In the genomic region with DNA sequence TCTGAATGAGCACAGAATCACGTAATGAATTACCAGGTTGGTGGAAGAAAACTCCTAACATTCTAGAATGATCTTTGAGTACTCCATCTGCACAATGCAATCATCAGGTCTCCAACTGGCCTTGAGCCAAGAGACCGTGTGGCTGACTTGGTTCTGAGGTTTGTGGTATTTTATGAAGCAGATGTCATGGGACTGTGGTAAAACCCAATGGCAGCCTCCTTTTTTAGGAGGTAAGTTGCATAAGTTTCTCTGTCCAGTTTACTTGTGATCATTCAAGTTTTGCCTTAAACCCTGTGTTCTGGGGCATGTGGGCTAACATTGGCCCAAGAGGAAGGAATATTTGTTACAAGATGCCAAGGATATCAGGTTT, we compare ENCODE assay signal across 23 mouse cellular contexts. TPM values are rescaled to one million over a fixed set of nuclear protein-coding genes. Genes with fewer than 3 reads are reported as not detected.
DNase-seq lines count a peak whose midpoint lies in the region; ATAC-seq and TF ChIP-seq lines count a peak whose summit lies in the region.
"Had no signal": no experiment of that assay in that cellular context is flagged by ENCODE, and none has a peak within 500 bp of the region (broad histone marks: within the 10 kb centered on the region; RNA-seq: fewer than 3 reads in every experiment).

No protein-coding gene starts in this region.

- H3K4me1 ChIP-seq in kidney, adult 2 months (ENCODE audit: control insufficient read depth, insufficient read depth, low read length) = no peaks in the 10 kb centered on the region
- H3K4me1 ChIP-seq: heart, embryonic 15.5 days; hindbrain, embryonic 10.5 days; midbrain, embryonic 12.5 days had no signal

- TF ChIP-seq CTCF in left cerebral cortex, adult 2 months (IDR thresholded peaks at IDR 0.05) = no peak
- TF ChIP-seq CTCF in kidney, adult 2 months (conservative IDR thresholded peaks at IDR 0.05; ENCODE audit: insufficient read depth, insufficient read length, low read depth, low read length) = no peak

- TF ChIP-seq POLR2A in kidney, adult 2 months (IDR thresholded peaks at IDR 0.05; ENCODE audit: low read depth, low read length) = no peak

- intact Hi-C loops in left cerebral cortex, postnatal 4 days (cut with DNase I) = no loop called here
- intact Hi-C loops in left cerebral cortex, adult 2 months (cut with DNase I) = no loop called here

- DNase-seq in left cerebral cortex, postnatal 4 days = peak; percentile 24
- no peak for DNase-seq in left cerebral cortex, adult 2 months (ENCODE audit: extremely low spot score in 1 of 2, low spot score in 2 of 2)
- peak; percentile 10 for DNase-seq in splenic B cell, adult 2 months (ENCODE audit: low read depth, low spot score)
- no peak for DNase-seq in kidney, adult 2 months
- no peak for DNase-seq in embryo, embryonic 11 days
- DNase-seq: adrenal gland, adult 2 months; cerebellum, adult 9-10 months; gastrocnemius, postnatal 25 days; kidney, adult 18-20 months; kidney, postnatal 14 days; lung, adult 2 months; lung, postnatal 36 days had no signal

- WGBS in kidney, adult 2 months = 75% methylated on average over 2 of the region's 2 CpGs

- no peaks in the 10 kb centered on the region for H3K36me3 ChIP-seq in splenic B cell, adult 2 months (ENCODE audit: control insufficient read depth, insufficient read depth, low read length, poor library complexity, severe bottlenecking)
- no peaks in the 10 kb centered on the region for H3K36me3 ChIP-seq in kidney, adult 2 months (ENCODE audit: control insufficient read depth, insufficient read depth, low read length)
- H3K36me3 ChIP-seq: heart, embryonic 15.5 days; hindbrain, embryonic 10.5 days; limb, embryonic 10.5 days; midbrain, embryonic 12.5 days had no signal

- H3K4me3 ChIP-seq in left cerebral cortex, adult 2 months = no peak overlapping the region
- no peak overlapping the region for H3K4me3 ChIP-seq in kidney, adult 2 months (ENCODE audit: insufficient read depth, low read depth, low read length)
- H3K4me3 ChIP-seq: heart, embryonic 15.5 days; hindbrain, embryonic 10.5 days; layer of hippocampus, adult 2 months; limb, embryonic 10.5 days; midbrain, embryonic 12.5 days had no signal

- no peak overlapping the region for H3K27ac ChIP-seq in left cerebral cortex, adult 2 months
- H3K27ac ChIP-seq in kidney, adult 2 months (ENCODE audit: insufficient read depth, low read depth, low read length) = no peak overlapping the region
- H3K27ac ChIP-seq: heart, embryonic 15.5 days; hindbrain, embryonic 10.5 days; hindbrain, postnatal 0 days; layer of hippocampus, adult 2 months; limb, embryonic 10.5 days; midbrain, embryonic 12.5 days had no signal

- H3K27me3 ChIP-seq in splenic B cell, adult 2 months (ENCODE audit: control insufficient read depth, insufficient read depth, low read length, poor library complexity, severe bottlenecking) = no peaks in the 10 kb centered on the region
- H3K27me3 ChIP-seq in kidney, adult 2 months (replicated peaks; ENCODE audit: control insufficient read depth, insufficient read depth, low read length) = no peaks in the 10 kb centered on the region
- H3K27me3 ChIP-seq: midbrain, embryonic 12.5 days had no signal

- peak; percentile 37 for ATAC-seq in CD4-positive, CD25-positive, alpha-beta regulatory T cell, adult 4 months
- ATAC-seq in granulocyte monocyte progenitor cell, adult 5-6 weeks (replicated peaks; ENCODE audit: poor library complexity, severe bottlenecking) = peak; percentile 90
- ATAC-seq: hindbrain, postnatal 0 days had no signal

RNA-seq across cellular contexts. Expression of a gene that starts 40.1 kb away (rescaled TPM):
- 1 to 10 TPM; 1.2 to 1.4 TPM for total RNA-seq in left cerebral cortex, postnatal 4 days (2021)
- total RNA-seq in left cerebral cortex, adult 2 months (2021) = under 1 TPM; 0.23 to 0.88 TPM
- polyA plus RNA-seq in CD4-positive, CD25-positive, alpha-beta regulatory T cell, adult 4 months (2017; shearing (Covaris generic)) = under 1 TPM; 0.47 to 0.93 TPM
- not detected in 2 replicates for total RNA-seq in granulocyte monocyte progenitor cell, adult 5-6 weeks (2014; fragmentation: Nextera tagmentation)
- 0.09 and 0.15 TPM in 2 replicates for total RNA-seq in granulocyte monocyte progenitor cell, adult 5-6 weeks (2017)
- not detected in 2 replicates for polyA plus RNA-seq in kidney, adult 2 months (2012; rRNA removed)
- total RNA-seq: adrenal gland, adult 2 months; gastrocnemius, postnatal 25 days; heart, adult 8-10 months; hindbrain, postnatal 0 days had no signal
- polyA plus RNA-seq: adrenal gland, adult 2 months; heart, embryonic 15.5 days; liver, adult 2 months; stomach, embryonic 14.5 days had no signal

RNA-seq across cellular contexts. Expression of a gene that starts 42.4 kb away (rescaled TPM):
- 10 to 100 TPM; 14.0 to 14.7 TPM for total RNA-seq in left cerebral cortex, postnatal 4 days (2021)
- total RNA-seq in left cerebral cortex, adult 2 months (2021) = 1 to 10 TPM; 8.2 to 8.6 TPM
- 1 to 10 TPM; 4.1 to 5.5 TPM for polyA plus RNA-seq in CD4-positive, CD25-positive, alpha-beta regulatory T cell, adult 4 months (2017; shearing (Covaris generic))
- 5.5 and 7.4 TPM in 2 replicates for total RNA-seq in granulocyte monocyte progenitor cell, adult 5-6 weeks (2014; fragmentation: Nextera tagmentation)
- 9.3 and 9.5 TPM in 2 replicates for total RNA-seq in granulocyte monocyte progenitor cell, adult 5-6 weeks (2017)
- 3.1 and 3.8 TPM in 2 replicates for polyA plus RNA-seq in kidney, adult 2 months (2012; rRNA removed)

Comparison
In these comparisons a context has a peak if more than half of its experiments do, and no peak if none do; other contexts are left out.
1. DNase-seq: peak in left cerebral cortex, postnatal 4 days (single experiment) and splenic B cell, adult 2 months (single experiment); none in left cerebral cortex, adult 2 months (0 of 2), kidney, adult 2 months (single experiment) and embryo, embryonic 11 days (single experiment).